Mouse (Mus musculus): ENCODE measurements around the gene 4931422A03Rik.
"Not testable (repeated sequence)": the region's sequence is repeated elsewhere in the genome, so short reads cannot be mapped to it uniquely, and the experiment has no call there.

- TF ChIP-seq CTCF (IDR thresholded peaks at IDR 0.05; ENCODE audit: extremely low read depth, insufficient read length, insufficient replicate concordance, low read depth, low read length); POLR2A (IDR thresholded peaks at IDR 0.05; ENCODE audit: low read depth, low read length): not testable (repeated sequence)
These were observed 40.3 kb upstream of the 4931422A03Rik start, which contains the start of gene Gm10799 for GRCm38 (mm10) chr2:104068450-104068849.
